Mouse (Mus musculus): ENCODE measurements around the gene Nek5.

The Nek5 gene

DNA sequence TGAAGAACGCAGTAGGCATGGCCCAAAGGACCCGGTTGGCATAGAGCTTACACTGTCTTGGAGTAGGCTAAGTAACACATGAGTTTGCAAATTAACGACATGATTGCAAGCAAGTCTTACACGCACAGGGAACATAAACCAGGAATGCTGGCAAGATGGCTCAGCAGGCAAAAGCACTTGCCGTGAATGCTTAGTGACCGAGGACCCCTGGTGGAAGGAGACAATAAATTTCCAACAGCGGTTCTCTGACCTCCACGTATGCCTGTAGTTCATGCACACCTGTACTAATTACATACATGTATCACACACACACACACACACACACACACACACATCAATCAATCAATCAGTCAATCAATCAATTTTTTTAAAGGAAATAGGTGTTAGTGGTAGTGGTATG, 33.3 kb downstream of the Nek5 start:
- in situ Hi-C loops (cut with MboI; ENCODE audit: low sequenced_read_pairs) = no loop called here

DNA sequence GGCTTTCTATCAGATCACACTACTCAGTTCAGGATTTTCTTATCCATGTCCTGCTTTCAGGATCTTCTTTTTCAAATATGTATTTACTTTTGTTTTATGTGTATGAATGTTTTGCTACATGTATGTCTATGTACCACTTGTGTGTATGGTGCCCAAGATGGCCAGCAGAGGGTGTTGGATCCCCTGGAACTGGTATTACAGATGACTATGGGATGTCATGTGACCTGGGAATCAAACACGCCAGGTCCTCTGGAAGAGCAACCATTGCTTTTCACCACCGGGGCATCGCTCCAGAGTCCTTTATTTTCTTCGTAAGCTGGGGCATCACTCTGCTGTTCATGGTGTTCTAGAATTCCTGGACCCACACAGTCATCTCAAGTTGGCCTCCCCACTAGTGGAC, 35.6 kb downstream of the Nek5 start:
- in situ Hi-C loops (cut with MboI; ENCODE audit: low sequenced_read_pairs) = no loop called here

DNA sequence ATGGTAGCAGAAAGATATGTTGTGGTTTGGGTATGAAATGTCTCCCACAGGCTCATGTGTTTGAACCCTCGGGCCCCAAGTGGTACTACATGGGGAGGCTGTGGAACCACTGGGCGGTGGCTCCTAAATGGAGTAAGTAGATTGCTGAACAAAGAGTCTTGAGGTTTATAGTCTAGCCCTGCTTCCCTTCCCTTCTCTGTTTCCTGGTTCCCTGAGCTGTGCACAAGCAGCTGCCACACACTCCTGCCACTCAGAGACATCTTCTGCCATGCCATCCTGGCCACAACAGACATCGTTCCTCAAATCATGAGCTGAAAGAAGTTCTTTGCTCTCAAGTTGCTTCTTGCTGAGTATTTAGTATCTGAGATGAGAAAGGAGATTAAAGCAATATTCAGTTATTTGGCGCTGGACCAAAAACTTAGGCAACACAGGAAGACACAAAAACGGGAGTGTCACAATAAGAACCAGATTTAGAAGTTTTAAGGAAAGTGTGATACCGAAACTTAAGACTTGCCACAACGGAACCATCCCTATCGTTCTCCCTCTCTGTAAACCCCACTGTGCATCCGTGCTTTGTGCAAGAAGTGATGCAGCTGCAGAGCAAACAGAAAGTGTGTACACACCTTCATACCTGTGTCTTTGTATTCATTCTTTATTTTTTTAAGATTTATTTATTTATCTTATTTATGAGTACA, 45.4 kb downstream of the Nek5 start:
- in situ Hi-C loops (cut with MboI; ENCODE audit: low sequenced_read_pairs) = no loop called here

DNA sequence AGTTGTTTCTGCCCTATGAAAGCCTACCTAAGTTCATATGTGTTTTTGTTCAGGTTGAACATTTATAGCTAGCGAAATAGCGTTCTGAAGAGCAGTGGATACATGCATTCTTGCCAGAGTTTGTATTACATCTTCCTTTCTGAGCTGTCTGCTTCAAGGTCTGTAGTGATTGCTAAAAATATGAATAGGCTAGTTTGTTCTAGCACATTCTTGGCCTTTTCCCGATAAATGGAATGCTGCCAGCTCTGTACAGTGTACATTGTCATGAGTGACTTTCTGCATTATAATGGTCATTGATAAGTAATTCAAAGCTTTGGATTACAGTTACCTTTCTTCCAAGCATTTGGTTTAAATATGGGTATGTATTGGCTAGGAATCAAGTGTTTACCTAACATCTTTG, 63.7 kb downstream of the Nek5 start:
- in situ Hi-C loops (cut with MboI; ENCODE audit: low sequenced_read_pairs) = no loop called here

DNA sequence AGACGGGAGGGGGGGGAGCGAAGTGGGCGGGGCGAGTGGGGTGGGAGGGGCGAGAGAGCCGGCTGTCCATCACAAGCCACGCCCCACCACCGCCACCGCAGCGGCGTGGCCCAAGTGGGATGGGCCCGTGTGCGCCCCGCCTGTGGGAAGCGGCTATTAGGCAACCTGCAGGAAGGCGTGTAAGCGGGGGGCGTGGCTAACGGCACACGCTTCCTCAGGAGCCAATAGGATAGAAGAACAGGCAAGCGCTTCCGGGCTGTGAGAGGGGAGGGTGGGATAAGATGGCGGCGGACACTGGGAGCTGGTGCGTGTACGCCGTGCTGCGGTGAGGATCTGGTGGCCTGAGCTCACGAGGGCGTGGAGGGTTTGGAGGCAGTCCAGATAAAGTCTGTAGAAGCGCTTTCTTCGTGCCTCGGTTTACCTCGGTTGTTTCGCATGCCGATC, 64.4 kb downstream of the Nek5 start, which contains the start of gene Alg11:
TSS of gene Alg11 (plus strand) at position 276 of the 444 bp plus-strand sequence.
- in situ Hi-C loops (cut with MboI; ENCODE audit: low sequenced_read_pairs) = no loop called here

DNA sequence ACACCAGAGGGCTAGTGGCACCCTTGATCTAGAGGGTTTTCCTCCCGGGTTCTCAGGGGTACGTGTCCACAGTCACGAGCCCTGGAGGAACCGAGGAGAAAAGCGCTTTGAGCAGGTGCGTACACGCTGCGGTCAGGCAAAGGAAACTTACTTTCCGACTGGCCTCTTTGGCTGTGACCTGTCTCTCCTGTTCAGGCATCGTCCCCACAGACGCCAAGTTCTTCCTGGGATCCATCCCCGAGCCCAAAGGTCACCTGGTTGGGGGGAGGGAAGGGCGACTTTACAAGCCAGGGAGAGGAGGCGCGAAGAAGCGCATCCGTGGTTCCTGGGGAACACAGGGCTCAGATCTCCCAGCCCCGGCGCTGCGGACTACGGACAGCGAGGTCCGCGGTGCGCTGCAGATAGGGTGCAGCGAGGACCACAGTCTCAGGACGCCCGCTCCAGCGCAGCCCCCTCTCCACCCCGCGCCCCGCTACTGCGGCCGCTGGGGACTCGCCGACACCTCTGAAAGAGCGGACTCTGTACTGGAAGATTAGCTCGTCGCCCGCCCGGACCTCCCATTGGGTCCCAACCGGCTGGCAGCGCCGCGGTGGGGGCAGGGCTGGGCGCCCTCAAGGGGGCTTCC, 64.9 kb downstream of the Nek5 start, which contains the start of gene Atp7b:
TSS of gene Atp7b (minus strand) at position 485 of the 625 bp plus-strand sequence.
- in situ Hi-C loops (cut with MboI; ENCODE audit: low sequenced_read_pairs) = no loop called here

DNA sequence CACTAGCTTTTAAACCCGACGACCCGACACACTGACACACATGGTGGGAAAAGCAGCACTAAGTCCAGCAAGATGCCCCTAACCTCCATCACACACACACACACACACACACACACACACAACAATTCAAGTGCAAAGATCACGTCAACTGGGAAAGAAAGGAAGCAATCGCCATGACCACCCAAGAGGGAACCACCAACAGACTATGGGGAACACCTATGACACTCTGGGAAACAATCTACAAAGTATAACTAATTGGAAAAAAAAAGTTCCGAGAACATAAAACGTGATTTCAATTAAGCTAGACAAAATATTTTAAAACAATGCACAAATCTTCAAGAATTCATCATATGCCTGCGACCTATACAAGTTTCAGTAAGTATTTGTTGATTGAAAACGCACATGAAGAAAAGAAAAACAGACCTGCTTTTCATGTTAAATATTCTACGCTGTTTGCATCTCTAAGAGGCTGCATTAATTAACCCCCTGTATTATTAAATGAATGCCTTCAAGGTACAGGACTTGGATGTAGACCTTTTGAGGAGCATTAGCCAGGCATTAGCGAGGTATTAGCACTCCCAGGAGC, 65.6 kb downstream of the Nek5 start:
- in situ Hi-C loops (cut with MboI; ENCODE audit: low sequenced_read_pairs) = no loop called here

DNA sequence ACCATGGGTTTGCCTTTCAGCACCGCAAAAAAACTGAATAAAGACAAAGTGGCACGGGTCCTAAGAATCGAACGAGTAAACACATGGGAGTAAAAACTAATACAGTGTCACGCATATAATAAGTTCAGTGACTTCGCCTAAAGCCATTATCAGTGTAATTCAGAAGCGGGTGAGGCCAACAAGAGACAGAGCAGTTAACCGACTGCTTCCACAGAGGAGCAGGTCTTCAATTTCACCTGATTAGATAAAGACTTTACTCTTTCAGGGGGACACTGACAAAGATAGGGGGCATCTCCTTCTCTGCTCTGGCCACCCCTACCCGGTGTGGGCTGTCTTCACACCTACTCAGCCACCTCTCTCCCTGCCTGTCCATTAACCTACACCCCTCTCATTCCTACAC, 66.5 kb downstream of the Nek5 start:
- in situ Hi-C loops (cut with MboI; ENCODE audit: low sequenced_read_pairs) = no loop called here

DNA sequence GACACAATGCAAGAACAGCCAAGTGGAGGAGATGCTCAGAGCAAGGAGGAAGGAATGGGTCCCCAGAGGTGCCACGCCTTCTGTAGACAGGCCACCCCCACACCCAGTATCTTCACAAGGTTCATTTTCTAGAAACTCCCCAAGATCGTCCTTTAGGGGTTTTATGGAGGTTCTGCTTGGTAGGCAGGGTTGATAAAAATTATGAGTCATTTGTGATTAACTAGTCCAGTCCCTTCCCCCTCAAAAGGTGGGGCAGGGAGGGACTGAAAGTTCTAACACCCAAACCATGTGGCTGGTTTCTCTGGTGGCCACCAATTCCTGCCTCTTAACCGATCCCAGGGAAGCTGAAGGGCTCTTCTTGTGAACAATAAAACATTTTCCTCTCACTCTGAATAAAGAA, 68.0 kb downstream of the Nek5 start:
- in situ Hi-C loops (cut with MboI; ENCODE audit: low sequenced_read_pairs) = no loop called here

DNA sequence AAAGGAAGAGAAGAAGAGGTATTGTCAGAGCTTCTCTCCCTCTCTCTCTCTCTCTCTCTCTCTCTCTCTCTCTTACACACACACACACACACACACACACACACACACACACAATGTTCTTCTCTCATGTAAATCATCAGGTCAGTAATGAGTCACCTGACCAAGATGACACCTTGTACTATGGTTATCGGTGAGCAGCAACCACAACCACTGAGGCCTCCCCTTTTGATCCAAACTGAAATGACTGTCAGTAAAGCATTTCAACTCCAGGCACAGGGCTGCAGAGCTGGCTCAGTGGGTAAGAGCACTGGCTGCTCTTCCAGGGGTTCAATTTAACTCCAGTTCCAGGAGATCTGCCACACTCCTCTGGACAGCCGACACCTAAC, 69.4 kb downstream of the Nek5 start:
- in situ Hi-C loops (cut with MboI; ENCODE audit: low sequenced_read_pairs) = no loop called here

DNA sequence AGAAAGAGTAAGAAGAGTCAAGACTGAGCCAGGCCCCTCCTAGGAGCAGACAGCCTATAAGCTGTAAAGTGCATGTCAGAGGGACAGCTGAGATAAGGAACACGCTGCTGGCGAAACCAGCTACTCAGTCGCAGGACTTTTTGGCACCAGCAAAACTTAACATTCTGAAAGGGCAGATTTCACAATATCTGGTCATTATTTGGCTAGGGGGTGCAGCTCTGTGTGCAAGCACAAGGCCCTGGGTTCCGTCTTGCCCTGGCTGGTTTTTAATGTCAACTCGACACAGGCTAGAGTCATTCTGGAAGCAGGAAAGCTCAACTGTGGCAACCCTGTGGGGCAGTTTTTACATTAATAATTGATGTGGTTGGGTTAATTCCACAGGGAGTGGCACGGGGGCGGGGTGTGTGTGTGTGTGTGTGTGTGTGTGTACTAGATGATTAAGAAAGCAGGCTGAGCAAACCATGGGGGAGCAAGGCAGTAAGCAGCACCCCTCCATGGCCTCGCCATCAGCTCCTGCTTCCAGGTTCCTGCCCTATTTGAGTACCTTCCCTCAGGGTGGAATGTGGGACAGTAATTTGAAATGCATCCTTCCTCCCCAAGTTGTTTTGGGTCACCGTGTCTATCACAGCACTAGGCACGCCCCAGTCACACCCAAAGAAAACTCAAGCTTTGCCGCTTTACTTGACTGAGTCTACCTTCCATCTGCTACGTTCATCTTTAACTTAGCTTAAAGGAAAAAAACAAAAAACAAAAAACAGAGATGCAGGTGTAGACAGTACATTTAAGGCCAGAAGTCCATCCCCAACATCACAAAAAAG, 70.0 kb downstream of the Nek5 start:
- in situ Hi-C loops (cut with MboI; ENCODE audit: low sequenced_read_pairs) = no loop called here

DNA sequence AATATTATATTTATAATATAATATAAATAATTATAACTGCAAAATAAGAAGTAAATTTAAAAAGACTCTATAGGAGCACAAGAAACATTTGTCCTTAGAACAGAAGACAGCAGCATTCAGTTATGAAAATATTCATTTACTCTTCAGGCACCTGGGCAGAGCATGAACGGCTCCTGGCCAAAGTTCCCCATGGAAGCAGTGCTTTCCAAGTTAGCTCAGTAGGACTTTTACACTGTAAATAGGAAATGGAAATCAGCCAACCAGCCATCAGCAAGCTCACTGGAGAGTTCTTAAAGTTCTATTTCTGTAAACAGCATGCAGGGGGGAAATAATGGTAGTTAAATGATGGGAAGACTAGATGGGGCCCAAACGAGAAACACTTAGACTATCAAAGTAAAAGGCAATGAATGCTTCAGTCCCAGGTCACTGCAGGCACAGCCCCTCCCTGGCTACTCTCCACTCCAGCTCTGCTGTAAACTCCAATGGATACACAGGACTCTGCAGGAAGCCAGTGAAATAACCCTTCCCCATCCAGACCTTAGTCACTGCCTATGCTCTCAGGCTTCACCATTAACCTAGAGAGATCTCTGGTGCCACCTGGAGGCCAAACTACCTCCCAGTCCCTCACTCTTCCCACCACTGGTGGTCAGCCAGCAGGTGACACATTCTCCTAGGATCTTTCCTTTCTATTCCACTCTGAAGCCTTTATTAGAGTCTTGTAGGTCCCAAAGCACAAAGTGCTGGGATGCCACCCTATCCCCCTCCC, 77.0 kb downstream of the Nek5 start:
- in situ Hi-C loops (cut with MboI; ENCODE audit: low sequenced_read_pairs) = no loop called here

DNA sequence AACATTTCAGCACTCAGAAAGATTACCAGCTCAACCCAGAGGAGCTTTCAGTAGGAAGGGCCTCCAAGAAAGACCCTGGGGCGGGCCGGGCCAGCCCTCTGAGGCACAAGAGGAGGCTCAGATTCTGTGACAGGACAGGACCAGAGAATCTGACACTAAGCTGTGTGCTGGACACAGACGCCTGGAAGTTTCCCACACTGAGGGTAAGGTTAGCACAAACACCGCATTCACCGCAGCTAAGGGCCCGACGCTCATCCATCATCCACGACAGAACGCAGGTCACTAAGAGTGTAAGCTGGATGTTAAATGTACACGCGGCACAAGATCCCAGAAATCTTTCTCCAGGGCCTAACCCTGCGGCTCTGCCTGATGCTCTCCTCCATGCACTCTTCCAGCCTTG, 81.1 kb downstream of the Nek5 start:
- in situ Hi-C loops (cut with MboI; ENCODE audit: low sequenced_read_pairs) = no loop called here

DNA sequence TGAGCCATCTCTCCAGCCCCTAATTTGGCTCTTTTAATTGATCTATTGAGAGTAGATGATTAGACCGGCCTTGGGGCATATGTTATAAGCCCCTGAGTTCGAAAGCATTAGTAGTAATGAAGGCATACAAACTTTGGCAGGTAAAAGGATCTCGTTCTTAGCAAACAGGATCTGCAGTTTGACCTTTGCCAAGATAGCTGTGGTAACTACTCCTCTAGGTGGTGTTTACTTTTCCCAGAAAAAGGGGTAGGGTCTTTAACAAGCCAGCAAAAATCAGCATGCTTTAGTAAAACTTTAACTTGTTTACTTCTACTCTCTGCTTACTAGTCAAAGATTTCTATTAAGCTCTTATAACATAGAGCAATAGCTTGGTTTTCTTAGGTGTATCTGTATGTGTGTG, 82.3 kb downstream of the Nek5 start:
- in situ Hi-C loops (cut with MboI; ENCODE audit: low sequenced_read_pairs) = no loop called here

DNA sequence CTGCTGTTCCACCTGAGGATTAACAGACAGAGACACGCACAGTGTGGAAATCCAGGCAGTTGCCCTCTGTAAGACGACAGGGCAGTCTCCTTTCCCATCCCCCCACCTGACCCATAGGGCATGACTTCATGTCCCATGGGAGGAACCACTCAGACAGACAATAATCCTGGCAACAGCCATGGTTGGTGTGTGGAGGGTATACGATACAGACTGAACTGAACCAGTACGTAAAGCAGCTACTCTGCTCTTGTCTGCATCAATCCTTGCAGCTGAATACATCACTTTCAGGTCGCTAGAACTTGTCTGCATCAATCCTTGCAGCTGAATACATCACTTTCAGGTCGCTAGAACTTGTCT, 84.7 kb downstream of the Nek5 start:
- in situ Hi-C loops (cut with MboI; ENCODE audit: low sequenced_read_pairs) = no loop called here

DNA sequence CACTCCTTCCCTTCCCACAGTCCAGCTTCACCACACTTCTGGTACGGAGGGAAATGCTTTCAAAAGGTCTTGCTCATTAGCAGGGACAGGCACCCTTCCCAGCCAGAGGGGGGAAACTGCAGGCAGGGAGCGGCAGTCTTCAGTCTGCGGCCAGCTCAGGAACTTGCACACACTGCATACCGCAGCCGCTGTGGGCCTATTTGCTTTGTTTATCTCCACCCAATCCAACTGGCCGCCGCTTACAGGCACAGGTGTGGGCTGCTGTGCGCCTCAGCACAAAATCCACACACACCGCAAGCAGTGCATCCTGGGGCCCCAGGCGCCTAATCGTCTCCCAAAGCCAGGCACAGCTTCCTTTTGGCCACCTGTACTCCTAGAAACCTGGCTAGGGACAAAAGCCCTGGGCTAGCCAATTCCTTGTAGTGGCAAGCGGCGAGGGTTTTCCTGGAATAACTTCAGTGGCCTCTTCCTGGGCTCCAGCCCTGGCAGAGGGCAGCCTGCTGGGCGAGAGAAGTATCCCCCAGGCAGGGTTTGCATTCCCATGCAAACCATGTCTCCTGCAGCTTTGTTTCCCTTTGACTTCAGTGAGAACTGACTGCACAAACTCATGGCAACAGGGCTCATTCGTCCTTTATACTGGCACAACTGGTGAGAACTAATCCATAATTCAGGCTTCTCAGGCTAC, 85.2 kb downstream of the Nek5 start:
- in situ Hi-C loops (cut with MboI; ENCODE audit: low sequenced_read_pairs) = no loop called here

DNA sequence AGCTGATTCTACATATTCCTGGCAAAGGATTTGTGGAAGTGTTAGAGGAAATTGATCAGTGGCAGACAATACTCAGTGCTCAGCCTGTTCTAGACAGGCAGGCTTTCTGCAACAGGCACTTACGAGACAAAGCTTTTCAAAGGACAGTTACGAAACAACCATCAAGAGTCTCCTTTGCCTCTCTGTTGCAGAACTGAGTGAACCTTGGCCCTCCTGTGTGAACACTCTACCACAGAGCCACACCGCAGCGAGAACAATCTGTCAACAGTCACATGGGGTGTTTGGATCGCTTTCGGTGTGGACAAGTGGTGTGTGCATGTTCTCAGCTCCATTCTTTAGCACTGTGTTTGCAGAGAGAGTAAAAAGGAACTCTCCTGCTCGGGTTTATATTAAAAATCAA, 87.8 kb downstream of the Nek5 start:
- in situ Hi-C loops (cut with MboI; ENCODE audit: low sequenced_read_pairs) = no loop called here

DNA sequence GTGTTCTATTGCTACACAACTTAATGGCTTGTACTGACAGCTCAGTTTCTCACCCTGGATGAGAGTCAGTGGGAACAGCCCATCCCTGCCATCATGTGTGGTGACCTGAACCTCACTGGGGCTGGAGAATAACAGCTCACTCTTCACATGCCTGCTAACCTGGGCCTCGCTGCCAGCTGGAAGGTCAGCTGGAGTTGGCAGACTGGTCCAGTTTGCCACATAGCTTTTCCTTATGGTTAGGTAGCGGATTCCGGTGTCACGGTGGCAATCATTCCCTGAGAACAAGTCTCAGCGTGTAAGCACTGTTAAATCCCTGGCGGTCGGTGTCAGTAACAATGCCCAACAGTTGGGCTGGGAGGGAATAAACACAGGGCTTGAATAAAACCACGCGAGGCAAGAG, 88.7 kb downstream of the Nek5 start:
- in situ Hi-C loops (cut with MboI; ENCODE audit: low sequenced_read_pairs) = no loop called here

DNA sequence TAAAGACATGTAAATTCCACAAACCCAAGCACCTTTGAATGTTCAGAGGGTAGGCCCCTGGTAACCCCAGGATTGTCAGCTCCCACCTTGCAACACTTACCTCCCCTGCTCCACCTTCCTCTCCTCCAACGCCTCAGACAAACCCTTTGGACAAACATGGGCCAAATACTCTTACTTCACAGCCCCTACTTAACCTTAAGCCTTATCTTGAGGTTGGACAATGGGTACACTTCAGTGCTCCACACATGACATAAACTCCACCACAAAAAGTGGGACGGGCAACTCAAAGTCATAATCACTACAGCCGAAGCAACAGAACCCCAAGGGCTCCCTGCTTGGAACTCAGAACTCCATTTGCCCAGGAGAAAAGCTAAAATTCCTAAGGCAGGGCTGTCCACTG, 93.9 kb downstream of the Nek5 start:
- in situ Hi-C loops (cut with MboI; ENCODE audit: low sequenced_read_pairs) = no loop called here

DNA sequence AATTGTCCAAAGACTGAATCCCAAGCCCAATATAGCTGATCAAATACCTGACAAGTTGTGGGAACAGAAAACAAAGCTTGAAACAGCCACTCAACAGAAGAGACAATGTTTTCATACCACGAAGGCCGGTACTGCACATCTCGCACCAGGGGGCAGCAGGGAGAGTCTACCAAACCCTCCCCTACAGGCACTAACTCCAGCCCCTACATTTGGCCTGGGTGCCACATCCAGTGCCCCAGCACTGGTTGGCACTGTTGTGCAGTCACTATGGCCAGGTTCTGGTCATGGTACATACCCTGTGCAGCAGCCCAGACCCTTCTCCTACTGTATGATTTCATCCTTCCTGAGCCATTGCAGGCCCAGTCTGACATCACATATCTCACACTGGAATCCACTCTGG, 95.9 kb downstream of the Nek5 start:
- in situ Hi-C loops (cut with MboI; ENCODE audit: low sequenced_read_pairs) = no loop called here
